Mouse (Mus musculus): ENCODE data around the gene Armc10. TPM values are rescaled to one million over a fixed set of nuclear protein-coding genes. Genes with fewer than 3 reads are reported as not detected.
A peak's percentile ranks its signal among the peaks of the same experiment; 100 is the strongest.
"Not testable (repeated sequence)": the region's sequence is repeated elsewhere in the genome, so short reads cannot be mapped to it uniquely, and the experiment has no call there.

The Armc10 gene
- total RNA-seq, 2 experiments from 2014 or later = 3.7 to 4.1 TPM

DNA sequence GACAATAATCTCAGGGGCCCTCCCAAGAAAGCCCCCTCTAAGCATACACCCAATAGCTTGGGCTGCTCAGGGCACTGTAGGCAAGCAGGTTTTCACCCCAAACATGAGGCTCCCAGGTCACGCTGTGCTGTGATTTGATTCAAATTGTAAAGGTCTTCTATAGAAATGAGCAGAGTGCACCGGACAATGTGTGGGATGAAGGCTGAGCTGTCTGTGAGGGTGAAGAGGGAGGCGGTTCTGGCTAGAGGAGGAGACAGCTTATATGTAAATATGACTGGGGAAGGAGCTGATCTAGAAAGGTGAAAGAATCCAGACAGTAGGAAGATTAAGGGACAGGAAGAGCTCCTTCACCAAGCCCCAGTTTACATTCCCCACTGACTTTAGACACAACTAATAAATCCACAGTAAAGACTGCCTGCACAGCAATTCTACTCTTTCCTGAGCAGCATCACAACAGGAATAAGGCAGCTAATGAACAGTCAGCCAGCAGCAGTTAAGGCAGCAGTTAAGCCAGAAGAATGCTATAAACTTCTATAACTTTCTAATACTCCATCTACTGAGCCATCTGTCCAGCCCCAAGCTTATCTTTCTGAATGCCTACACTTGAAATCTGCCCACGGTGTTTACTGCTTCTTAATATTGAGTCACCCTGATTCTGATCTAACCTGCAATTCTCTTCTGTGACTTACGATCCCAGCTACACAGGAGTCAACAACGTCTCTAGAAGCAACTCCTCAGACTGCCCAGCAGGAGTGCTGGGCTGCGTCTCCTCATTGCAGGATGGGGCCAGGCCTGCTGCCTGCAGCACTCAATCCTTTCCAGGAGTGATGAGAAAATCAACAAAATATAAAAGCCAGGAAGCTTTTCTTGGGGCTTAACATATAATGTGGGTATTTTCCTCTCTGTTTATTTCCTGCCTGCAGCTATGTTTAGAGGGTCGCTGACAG, 21.9 kb downstream of the Armc10 start:
- DNase-seq = no peak

DNA sequence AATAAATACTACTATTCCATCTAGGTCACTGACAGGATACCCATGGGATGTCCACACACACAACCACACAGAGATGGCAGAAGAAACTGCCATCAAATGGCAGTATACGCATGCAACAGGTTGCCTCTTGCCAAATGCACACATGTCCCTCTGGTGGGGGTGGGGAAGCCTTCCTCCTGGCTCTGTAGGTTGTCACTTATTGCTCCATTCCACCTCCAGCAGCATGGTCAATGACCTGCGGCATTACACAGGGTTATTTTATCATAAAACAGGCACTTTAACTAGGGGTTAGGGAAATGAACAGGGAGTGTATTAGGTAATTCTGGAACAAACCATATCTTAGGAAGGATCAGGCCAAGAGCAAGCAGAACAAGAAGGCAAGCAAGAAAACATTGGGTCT, 23.7 kb downstream of the Armc10 start:
- DNase-seq = no peak

DNA sequence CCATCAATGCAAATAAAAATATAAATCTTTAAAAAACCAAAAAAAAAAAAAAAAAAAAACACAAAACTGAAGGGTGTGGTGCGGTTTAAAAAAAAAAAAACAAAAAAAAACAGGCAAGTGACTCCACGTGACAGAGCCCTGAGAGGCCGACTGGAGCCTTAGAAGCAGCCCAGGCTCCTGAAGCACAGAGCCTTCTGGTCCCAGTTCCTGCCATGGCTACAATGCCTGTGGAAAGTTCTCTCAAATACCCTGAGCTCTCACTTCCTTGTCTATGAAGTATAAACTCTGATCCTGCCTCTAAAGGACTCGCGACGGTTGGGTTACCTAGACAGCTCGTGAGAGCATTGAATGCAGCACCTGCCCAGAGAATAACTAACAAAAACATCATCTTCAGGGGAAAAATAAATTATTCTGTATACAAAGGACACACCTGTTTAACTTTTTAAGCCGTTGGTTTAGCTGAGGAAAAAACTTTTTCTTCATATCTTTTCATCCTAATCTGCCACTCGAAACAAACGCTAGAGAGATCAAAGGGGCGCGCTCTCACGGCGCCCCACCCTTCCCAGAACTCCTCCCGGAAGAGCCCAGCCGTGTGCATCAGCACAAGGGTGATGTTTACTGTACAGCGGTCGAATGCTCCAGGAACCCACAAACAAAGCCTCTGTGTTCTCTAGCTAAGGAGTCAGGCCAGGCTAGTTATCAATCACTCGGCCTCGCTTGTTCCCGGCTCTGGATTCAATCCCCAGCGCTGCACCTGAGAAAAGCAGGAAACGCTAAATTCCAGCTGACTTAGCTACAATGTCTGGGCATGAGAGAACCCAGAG, 27.4 kb downstream of the Armc10 start:
- no peak for DNase-seq

DNA sequence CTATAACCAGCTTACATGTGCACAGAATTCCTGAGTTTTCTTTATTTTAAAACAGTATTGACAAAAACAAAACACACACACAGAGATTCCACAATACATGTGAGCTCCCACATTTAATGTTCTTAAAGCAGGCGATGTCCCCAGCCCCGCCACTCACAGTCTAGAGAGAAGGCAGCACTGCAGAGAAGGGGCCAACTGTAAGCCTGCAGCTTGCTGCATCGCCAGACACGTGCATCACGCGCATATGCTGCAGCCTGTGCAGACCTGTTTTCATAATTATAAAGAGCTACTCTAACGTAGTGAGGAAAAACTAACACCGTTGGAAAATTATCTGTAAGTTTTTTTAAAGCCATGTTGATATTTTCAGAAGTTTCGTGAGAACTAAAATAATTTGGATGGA, 28.1 kb downstream of the Armc10 start:
- no peak for DNase-seq

DNA sequence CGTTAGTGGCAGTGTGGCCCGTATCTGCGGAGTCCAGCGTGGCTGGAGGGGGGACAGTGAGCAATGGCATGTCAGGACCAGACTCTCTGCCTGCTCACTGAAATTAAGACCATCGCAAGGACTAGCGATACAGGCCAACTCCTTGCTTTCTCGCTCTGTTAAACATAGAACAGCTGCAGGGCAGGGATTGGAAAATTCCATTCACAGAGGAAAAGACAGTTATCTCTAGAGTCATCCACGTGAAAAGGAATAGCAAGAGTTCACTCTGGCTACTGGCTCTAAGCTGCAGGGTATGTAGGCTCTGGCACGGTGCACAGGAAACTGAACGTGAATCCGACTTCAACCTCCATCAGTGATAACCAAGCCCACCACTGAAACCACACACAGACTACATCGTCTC, 29.4 kb downstream of the Armc10 start:
- DNase-seq = no peak

DNA sequence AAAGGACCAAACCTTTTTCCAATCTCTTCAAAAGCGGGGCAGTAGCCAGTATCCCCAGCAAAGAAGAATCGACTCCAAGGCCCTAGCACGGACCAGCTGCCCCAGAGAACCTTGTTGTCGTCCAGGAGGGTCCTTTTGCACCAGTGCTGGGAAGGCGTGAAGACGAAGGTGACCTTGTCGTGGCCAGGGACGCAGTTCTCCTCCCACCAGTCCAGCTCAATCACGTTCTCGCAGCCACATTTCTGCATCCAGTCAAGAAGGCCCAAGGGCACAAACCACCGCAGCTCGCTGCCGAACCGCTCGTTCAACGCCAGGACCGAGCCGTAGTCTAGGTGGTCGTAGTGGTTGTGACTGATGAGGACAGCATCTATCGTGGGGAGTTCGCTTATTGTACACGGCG, 29.9 kb downstream of the Armc10 start:
- no peak for DNase-seq

DNA sequence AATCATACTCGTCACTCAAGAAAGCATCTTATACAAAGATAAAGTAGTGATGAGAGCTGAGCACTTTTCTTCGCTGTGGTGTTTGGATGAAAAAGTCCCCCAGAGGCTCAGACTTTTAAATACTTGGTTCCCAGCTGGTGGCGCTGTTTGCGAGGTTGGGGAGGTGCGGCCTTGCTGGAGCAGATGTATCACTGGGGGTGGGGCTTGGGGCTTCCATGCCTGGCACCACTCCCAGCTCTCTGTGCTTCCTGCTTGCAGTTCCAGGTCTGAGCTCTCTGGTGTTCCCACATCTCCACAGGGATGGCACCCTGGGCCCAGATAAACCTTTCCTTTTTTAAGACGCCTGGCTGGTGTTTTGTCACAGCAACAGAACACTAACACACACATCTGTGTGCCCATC, 32.3 kb downstream of the Armc10 start:
- no peak for DNase-seq

DNA sequence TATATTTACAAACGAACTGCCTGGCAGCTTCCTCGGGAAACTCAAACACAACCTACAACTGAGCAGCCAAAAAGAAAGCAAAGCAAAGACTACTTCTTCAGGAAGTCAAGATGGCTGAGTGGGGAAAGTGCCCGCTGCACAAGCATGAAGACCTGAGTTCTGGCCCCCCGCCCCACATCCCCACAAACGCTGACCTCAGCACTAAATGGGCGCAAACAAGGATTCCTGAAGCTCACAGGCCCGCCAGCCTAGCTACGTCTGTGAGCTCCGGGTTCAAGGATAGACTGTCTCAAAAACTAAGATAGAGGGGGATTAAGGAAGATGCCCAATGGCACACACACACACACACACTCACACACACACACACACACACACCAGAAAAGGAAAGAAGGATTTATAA, 32.8 kb downstream of the Armc10 start:
- no peak for DNase-seq

DNA sequence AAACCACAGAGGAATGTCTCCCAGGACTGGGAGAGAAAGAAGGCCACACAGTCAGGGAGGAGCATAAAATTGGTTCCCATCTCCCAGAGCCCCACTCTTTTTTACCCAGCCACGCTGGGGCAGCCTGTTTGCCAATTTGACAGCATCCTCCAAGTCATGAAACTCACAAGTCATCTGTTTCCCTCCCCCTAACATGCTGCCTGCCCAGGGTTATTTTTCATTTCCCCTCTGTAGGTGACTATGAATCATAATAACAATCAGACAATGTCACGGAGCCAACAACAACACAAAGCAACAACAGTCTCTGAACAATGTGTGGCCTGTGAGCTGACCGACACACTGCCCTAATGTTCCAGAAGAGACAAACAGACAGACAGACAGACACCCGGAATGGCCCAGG, 34.4 kb downstream of the Armc10 start:
- no peak for DNase-seq

DNA sequence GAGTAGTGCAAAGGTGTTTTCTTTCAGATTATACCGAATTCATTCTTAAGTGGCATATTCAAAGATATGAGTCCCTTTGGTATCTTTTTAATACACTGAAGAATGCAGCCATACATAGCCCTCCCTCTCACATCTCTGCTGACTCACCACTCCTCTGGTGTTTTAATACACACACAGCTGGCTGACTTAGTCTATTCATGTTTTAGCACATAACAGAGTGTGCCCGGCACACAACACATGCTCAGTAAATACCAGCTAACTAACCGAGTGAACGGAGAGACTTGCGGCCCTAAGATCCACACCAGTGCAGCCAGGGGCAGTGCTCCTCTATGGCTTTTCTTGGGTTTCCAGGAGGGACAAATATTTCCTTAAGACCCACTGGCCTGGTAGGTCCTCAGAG, 35.3 kb downstream of the Armc10 start:
- no peak for DNase-seq

DNA sequence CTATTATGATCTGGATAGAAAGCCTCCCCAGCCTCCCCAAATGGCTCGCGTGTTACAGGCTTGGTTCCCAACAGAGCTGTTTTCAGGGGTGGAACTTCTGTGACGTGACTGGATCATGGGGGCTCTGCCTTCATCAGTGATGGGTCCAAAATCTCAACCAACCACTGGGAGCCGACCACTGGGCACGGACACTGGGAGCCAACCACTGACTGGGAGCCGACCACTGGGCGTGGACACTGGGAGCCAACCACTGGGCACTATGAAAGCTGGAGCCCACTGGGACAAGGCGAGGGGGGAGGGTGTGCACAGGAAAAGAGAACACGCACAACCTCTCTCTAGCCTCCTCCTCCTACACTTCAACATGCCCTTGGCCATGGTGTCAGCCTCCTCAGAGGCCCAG, 38.2 kb downstream of the Armc10 start:
- DNase-seq = no peak

DNA sequence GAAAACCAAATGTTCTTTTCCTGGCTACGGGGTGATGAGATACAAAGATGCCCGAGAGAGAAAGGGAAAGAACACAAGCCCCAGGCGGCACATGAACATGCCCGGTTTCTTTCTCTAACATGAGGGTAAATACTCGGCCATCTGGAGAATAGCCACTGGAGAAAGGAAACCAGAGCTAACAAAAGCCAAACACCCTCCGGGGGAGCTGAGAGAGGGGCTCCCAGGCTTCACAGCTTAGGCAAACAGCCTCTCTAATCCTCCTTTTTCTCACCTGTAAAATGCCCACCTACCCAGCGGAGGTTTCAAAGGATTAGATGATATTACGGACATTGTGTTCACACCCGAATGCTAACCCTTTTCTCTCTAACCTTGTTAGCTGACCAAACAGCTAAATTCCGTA, 39.4 kb downstream of the Armc10 start:
- DNase-seq = no peak

DNA sequence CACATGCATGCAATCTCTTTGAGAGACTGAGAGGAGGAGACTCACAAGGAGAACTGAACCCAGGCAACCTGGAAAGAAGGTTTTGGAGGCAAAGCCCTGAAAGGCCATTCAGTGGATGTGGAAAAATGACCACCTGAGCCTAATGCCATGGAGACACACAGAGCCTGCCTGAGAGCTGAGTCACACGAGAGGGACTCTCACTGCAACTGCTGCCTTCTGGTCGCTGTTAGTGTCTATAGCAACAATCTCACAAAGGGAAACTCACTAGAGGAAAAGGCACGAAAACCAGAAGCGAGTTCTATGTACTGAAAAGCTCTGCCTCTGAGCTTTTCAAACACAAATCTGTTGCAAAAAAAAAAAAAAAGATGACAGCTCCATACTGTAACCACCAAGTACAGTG, 41.4 kb downstream of the Armc10 start:
- no peak for DNase-seq

DNA sequence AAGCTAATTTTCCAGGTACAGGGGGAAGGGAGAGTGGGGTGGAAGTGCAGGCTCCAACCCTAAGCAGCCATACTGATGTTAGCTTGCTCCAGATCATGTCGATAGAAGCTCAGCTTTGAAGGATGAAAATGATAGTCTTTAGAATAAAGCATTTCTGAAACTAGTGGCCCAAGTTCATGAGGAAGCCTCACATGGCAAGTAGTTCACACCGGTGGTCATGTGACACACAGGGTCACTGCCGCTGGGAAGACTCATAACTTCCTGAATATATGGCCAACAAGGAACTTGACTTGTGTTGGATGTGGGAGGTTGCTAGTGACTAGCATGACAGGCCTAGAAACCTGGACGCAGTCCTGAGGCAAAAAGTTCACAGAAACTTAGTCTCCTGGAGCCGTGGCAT, 46.6 kb downstream of the Armc10 start:
- DNase-seq = no peak

DNA sequence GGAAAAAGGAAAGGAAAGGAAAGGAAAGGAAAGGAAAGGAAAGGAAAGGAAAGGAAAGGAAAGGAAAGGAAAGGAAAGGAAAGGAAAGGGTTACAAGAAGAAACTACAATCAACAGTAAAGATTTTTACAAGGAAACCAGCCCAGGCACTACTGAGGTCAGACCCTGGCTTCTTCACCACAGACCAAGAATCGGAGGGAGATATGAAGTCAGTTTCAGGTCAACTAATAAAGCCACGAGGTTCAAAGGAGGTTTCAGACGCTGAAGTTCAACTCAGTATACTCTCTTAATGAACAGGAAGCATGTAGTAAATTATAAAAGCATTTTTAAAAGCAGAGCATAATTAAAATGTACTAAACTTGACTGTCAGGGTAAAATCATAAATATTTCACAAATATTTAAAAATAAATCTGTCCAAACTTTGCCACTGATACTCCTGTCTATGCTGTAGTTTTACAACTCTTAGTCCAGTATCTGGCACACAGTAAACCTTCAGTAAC, 47.8 kb downstream of the Armc10 start:
- DNase-seq = no peak

DNA sequence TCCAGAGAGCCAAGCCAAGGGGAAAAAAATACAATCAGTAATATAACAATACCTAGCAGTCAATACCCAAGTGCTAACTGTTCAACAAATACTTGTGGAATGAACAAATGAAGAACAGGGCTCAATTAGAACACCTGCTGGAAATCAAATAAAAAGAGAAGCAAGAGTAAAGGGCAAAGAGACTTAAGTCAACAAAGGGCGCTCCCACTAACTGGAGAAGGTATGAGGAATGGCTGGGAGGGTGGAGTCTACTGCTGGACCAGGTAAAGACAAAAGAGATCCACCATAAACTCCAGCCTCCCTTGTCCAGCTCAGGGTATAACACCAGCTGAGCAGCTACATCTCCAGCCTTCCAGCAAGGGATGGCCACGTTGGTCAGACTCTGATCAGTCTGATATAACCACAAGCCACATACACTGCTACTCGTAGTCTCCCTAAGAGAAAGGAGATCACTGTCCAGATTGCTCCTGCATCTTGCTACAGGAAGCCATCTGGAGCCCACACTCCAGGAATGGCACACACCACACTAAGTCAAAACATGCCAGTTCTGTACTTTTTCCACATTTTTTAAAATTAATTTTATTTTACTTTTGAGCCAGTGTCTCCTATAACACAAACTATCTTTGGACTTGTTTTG, 49.4 kb downstream of the Armc10 start:
- DNase-seq = no peak

DNA sequence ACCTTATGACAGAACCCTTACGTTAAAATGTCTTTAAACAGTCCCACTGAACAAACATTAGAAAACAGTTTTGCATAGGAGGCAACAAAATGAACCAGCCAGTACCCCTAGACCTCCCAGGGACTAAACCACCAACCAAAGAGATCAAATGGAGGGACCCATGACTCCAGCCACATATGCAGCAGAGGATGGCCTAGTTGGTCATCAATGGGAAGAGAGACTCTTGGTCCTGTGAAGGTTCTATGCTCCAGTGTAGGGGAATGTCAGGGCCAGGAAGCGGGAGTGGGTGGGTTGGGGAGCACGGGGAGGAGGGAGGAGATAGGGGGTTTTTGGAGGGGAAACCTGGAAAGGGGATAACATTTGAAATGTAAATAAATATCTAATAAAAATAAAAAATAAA, 53.9 kb downstream of the Armc10 start:
- not testable (repeated sequence) for DNase-seq

DNA sequence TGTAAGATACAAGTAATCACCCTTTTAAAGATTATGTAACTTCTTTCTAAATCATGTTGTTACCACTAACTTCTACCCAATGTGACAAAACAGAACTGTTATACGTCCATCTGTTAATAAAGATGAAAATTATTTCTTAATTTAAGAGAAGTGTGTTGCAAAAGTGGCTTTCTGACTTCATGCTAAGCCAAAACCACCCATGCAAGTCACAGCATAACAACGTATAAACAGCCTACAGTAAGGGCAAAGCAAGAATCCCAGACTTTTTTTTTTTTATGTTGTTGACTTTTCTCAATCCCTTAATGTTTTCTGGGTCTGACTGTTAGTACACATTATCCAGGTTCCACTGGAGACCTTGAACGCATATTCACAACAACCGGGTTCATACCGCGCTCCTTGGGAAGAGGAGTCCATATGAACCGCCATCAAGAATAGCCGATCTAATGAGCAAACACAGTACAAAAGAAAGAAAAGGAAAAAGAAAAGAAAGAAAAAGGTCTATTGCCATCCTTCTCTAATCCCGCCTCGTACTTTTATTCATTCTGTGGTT, 54.7 kb downstream of the Armc10 start:
- no peak for DNase-seq

DNA sequence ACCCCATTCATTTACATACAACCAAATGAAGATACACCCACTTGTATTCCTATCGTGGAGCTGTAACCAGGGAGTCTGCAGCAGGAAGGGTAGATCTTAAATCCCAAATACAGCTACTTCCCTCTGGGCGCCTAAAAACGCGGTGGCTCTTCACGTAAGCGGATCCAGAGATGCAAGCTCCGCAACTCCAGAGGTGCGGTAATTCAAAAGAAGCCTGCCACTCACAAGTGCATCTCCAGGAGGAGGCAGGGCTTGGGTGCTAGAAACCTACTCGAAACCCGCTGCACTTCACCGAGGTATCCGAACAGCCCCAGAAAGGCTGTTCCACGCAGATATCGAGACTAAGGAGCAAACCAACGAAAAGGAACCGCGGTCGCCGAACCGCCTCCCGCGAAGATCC, 55.3 kb downstream of the Armc10 start:
- DNase-seq = no peak

DNA sequence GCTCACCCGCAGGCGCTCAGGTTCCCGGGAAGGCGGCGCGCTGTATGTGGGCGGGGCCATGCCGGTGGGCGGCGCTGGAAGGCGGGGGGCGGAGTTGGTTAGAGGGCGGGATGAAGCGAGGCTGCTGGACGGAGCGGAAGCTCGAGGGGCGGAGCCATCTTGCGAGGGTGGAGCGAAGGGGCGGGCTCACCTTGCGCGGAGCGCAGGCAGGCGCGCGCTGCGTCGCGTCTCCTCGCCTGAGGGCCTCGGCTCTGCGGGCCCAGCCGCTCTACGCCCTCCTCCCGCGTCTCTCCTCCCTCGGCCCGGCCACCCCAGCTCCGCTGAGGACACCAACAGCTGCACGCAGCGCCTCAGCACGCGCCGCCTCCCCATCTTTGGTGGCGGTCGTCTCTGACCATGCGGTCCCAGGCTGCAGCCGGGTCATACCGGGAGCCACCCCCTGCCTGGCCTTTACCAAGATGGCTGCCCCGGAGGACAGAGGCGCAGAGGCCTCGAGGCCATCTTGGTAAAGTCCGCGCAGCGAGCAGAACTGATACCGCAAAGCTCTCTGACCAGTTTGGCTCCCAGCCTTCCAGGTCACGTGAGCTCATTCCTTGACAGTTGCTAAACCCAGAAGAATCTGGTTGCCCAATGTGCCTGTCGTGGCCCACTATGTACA, 55.9 kb downstream of the Armc10 start, which contains the start of gene Napepld:
TSS of gene Napepld (minus strand) at position 46 of the 658 bp plus-strand sequence.
- peak; percentile 98 for DNase-seq

DNA sequence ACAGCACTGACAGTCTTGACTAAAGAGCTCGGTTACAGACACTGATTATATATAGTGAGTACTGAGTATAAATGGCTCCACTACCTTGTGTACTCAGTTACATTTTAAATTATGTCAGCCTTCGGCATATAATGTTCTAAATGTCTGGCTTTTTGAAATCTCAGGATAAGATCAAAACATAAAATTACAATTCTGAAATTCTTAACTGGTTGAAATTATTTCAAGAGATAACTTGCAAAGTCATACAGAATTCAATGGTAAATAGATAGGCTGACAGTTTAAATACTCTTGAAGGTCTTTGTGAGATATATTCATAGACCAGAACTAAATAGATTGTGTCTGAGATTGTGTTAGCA, 56.4 kb downstream of the Armc10 start:
- no peak for DNase-seq

All from gastrocnemius, postnatal 25 days (tissue).